In the genomic region with DNA sequence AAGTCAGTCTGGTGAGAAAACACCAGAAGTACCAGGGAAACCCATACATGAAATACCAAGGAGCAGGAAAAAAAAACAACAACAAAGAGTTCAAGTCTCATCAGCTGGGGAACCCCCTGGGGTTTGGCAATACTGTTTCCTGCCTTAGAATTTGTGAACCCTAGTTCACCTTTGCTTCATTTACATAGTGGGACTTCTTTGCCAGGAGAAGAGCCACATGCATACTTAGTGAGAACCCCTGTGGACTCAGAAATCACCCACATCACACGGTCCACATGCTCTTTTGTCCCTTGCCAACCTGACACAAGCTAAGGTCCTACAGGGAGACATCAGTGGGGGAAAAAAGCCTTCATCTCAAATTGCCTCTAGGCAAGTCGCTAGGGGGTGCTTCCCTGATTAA, we compare ENCODE assay signal across 27 mouse cellular contexts. TPM values are rescaled to one million over a fixed set of nuclear protein-coding genes. Genes with fewer than 3 reads are reported as not detected.
DNase-seq lines count a peak whose midpoint lies in the region; ATAC-seq and TF ChIP-seq lines count a peak whose summit lies in the region.
"Had no signal": no experiment of that assay in that cellular context is flagged by ENCODE, and none has a peak within 500 bp of the region (broad histone marks: within the 10 kb centered on the region; RNA-seq: fewer than 3 reads in every experiment).

No protein-coding gene starts in this region.

- no peak overlapping the region for H3K9ac ChIP-seq in heart, embryonic 12.5 days
- no peak overlapping the region for H3K9ac ChIP-seq in lung, postnatal 0 days (replicated peaks; ENCODE audit: low read depth)
- H3K9ac ChIP-seq: embryonic facial prominence, embryonic 13.5 days; forebrain, embryonic 15.5 days; hindbrain, embryonic 14.5 days; limb, embryonic 15.5 days; liver, embryonic 13.5 days had no signal

- no peak for ATAC-seq in heart, embryonic 12.5 days (ENCODE audit: insufficient number of reproducible peaks, low FRiP score)
- ATAC-seq in lung, postnatal 0 days, result no peak
- ATAC-seq: forebrain, embryonic 15.5 days had no signal

- TF ChIP-seq EP300 in lung, postnatal 0 days (IDR thresholded peaks at IDR 0.05), result no peak

- peak; percentile 16 for DNase-seq in retina, embryonic 14.5 days (ENCODE audit: low spot score)
- DNase-seq in retina, postnatal 1 day, result no peak
- peak; percentile 34 for DNase-seq in Muller cell, postnatal 12 days (ENCODE audit: inconsistent ontology term)
- peak; percentile 75 for DNase-seq in induced T-regulatory cell, adult 2 months (ENCODE audit: low read depth)
- no peak for DNase-seq in layer of hippocampus, postnatal 10 days (ENCODE audit: low spot score in 2 of 2)
- DNase-seq in lung, postnatal 0 days (ENCODE audit: low spot score), result no peak
- DNase-seq: adrenal gland, postnatal 36 days; cerebellum, adult 18-20 months; cerebellum, postnatal 10 days; heart, postnatal 4 days; kidney, adult 18-20 months; kidney, postnatal 4 days; layer of hippocampus, postnatal 36 days; left cerebral cortex, postnatal 4 days; liver, embryonic 13.5 days; lung, adult 18-20 months; lung, postnatal 10 days; midbrain, embryonic 14.5 days; thymus, adult 2 months; thymus, postnatal 36 days had no signal

- no peak overlapping the region for H3K27ac ChIP-seq in heart, embryonic 12.5 days (ENCODE audit: poor library complexity, severe bottlenecking)
- H3K27ac ChIP-seq in lung, postnatal 0 days (ENCODE audit: low read length), result no peak overlapping the region
- H3K27ac ChIP-seq: embryonic facial prominence, embryonic 13.5 days; forebrain, embryonic 10.5 days; forebrain, embryonic 15.5 days; heart, embryonic 10.5 days; hindbrain, embryonic 14.5 days; limb, embryonic 15.5 days; liver, embryonic 13.5 days had no signal

- H3K27me3 ChIP-seq in heart, embryonic 12.5 days (replicated peaks), result no peaks in the 10 kb centered on the region
- H3K27me3 ChIP-seq in lung, postnatal 0 days (replicated peaks; ENCODE audit: insufficient read depth, low read length), result no peaks in the 10 kb centered on the region
- H3K27me3 ChIP-seq: embryonic facial prominence, embryonic 13.5 days; forebrain, embryonic 15.5 days; limb, embryonic 15.5 days; liver, embryonic 13.5 days had no signal

- H3K4me2 ChIP-seq in heart, embryonic 12.5 days, result no peak overlapping the region
- H3K4me2 ChIP-seq in lung, postnatal 0 days (replicated peaks; ENCODE audit: low read depth, low read length), result no peak overlapping the region
- H3K4me2 ChIP-seq: embryonic facial prominence, embryonic 13.5 days; forebrain, embryonic 15.5 days; hindbrain, embryonic 14.5 days; limb, embryonic 15.5 days; liver, embryonic 13.5 days had no signal

- 37% methylated on average over 2 of the region's 2 CpGs for WGBS in heart, embryonic 12.5 days
- 30% methylated on average over 2 of the region's 2 CpGs for WGBS in lung, postnatal 0 days

- TF ChIP-seq CTCF in lung, postnatal 0 days (IDR thresholded peaks at IDR 0.05), result no peak

- no peaks in the 10 kb centered on the region for H3K36me3 ChIP-seq in heart, embryonic 12.5 days
- no peaks in the 10 kb centered on the region for H3K36me3 ChIP-seq in lung, postnatal 0 days (ENCODE audit: insufficient read depth, low read length)
- H3K36me3 ChIP-seq: embryonic facial prominence, embryonic 13.5 days; forebrain, embryonic 10.5 days; forebrain, embryonic 15.5 days; heart, embryonic 10.5 days; limb, embryonic 15.5 days; liver, embryonic 13.5 days had no signal

- H3K4me1 ChIP-seq in heart, embryonic 12.5 days (replicated peaks), result peaks cover 12% of the 10 kb centered on the region; the same call in 1 of the 2 replicates
- no peaks in the 10 kb centered on the region for H3K4me1 ChIP-seq in lung, postnatal 0 days (ENCODE audit: insufficient read depth, low read depth, low read length)
- H3K4me1 ChIP-seq: forebrain, embryonic 15.5 days; limb, embryonic 15.5 days had no signal

- H3K9me3 ChIP-seq in heart, embryonic 12.5 days (replicated peaks), result no peaks in the 10 kb centered on the region
- no peaks in the 10 kb centered on the region for H3K9me3 ChIP-seq in lung, postnatal 0 days (ENCODE audit: low read length)
- H3K9me3 ChIP-seq: embryonic facial prominence, embryonic 13.5 days; forebrain, embryonic 10.5 days; forebrain, embryonic 15.5 days; heart, embryonic 10.5 days; limb, embryonic 15.5 days; liver, embryonic 13.5 days had no signal

- H3K4me3 ChIP-seq in heart, embryonic 12.5 days, result no peak overlapping the region
- no peak overlapping the region for H3K4me3 ChIP-seq in lung, postnatal 0 days (ENCODE audit: low read depth, low read length)
- H3K4me3 ChIP-seq: embryonic facial prominence, embryonic 13.5 days; forebrain, embryonic 10.5 days; forebrain, embryonic 15.5 days; heart, embryonic 10.5 days; limb, embryonic 15.5 days; liver, embryonic 13.5 days had no signal

RNA-seq across cellular contexts. Expression of gene Mmd, which starts 10.6 kb away (rescaled TPM):
- 100 to 1,000 TPM; 311 to 324 TPM for total RNA-seq in layer of hippocampus, postnatal 10 days (2021)
- polyA plus RNA-seq in heart, embryonic 12.5 days (2016; fragmentation: Nextera tagmentation; extraction: Ambion mirVana), result 111 and 118 TPM in 2 replicates
- polyA plus RNA-seq in lung, postnatal 0 days (2015; fragmentation: Nextera tagmentation; extraction: Ambion mirVana), result 32.5 and 35.8 TPM in 2 replicates

RNA-seq across cellular contexts. Expression of gene Gm45716, which starts 51.2 kb away (rescaled TPM):
- total RNA-seq in layer of hippocampus, postnatal 10 days (2021), result 10 to 100 TPM in 1 of 2 experiments, 1 to 10 TPM in 1; 7.7 to 10.8 TPM
- 48.2 and 49.5 TPM in 2 replicates for polyA plus RNA-seq in heart, embryonic 12.5 days (2016; fragmentation: Nextera tagmentation; extraction: Ambion mirVana)
- 11.8 and 11.9 TPM in 2 replicates for polyA plus RNA-seq in lung, postnatal 0 days (2015; fragmentation: Nextera tagmentation; extraction: Ambion mirVana)

Comparison
In these comparisons a context has a peak if more than half of its experiments do, and no peak if none do; other contexts are left out.
1. DNase-seq: peak in retina, embryonic 14.5 days (single experiment), Muller cell, postnatal 12 days (single experiment) and induced T-regulatory cell, adult 2 months (single experiment); none in retina, postnatal 1 day (single experiment), layer of hippocampus, postnatal 10 days (0 of 2) and lung, postnatal 0 days (single experiment).